Mouse (Mus musculus) megakaryocyte, embryonic 14.5 days (primary cell): ENCODE results near the gene Spindoc.

Source experiments
- FLI1 ChIP-seq: IDR thresholded peaks from 2 replicates; pipeline ENCODE4 v1.6.1; 2012; ENCODE audit warnings: low read length, inconsistent platforms, mixed read lengths
- GATA1 ChIP-seq: IDR thresholded peaks from 3 replicates; pipeline ENCODE4 v1.6.1; 2012; ENCODE audit warnings: mixed read lengths, low read length, inconsistent platforms, borderline replicate concordance

DNA sequence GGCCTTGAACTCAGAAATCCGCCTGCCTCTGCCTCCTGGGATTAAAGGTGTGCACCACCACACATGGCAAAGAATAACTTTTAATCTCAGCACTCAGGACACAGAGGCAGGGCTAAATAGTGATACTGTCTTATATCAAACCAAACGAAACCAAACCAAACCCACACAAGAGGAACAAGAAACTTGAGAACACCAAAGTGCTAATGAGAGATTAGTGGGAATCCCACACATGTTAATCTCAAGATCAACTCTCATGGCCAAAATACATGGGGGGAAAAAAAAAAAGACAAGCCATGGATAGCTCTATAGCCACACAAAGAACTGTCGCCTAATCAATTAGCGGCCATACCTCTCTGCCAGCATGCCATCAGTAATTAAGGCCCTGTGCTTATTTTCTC is 67.2 kb downstream of the Spindoc start:
- no peak for TF ChIP-seq FLI1
- no peak for TF ChIP-seq GATA1
